Mouse (Mus musculus) embryonic facial prominence, embryonic 10.5 days (tissue): ENCODE data around the gene Inpp5a. TPM values are rescaled to one million over a fixed set of nuclear protein-coding genes. Genes with fewer than 3 reads are reported as not detected.
A peak's percentile ranks its signal among the peaks of the same experiment; 100 is the strongest.

Experiments used
- DNase-seq: peaks from one replicate; pipeline ENCODE4 v3.0.0-alpha.2; 2017; ENCODE audit warnings: low spot score
- H3K27ac ChIP-seq: fragments of 300-500 bp; sonication (generic); replicated peaks from 2 replicates; pipeline ENCODE4 v1.5.1; 2016; ENCODE audit warnings: mild to moderate bottlenecking
- H3K27me3 ChIP-seq: fragments of 300-500 bp; sonication (generic); replicated peaks from 2 replicates; pipeline ENCODE4 v1.6.1; 2016; ENCODE audit warnings: low read depth, mild to moderate bottlenecking; ENCODE audit not compliant: poor library complexity, severe bottlenecking
- H3K36me3 ChIP-seq: fragments of 300-500 bp; sonication (generic); replicated peaks from 2 replicates; pipeline ENCODE4 v1.6.1; 2016; ENCODE audit warnings: mild to moderate bottlenecking, moderate library complexity
- H3K4me1 ChIP-seq: fragments of 300-500 bp; sonication (generic); 2 replicates; pipeline ENCODE4 v1.6.1; 2016
- H3K4me3 ChIP-seq: fragments of 300-500 bp; sonication (generic); 2 replicates; pipeline ENCODE4 v1.5.1; 2016; ENCODE audit warnings: mild to moderate bottlenecking, moderate library complexity
- H3K9me3 ChIP-seq: fragments of 300-500 bp; sonication (generic); 2 replicates; pipeline ENCODE4 v1.6.1; 2016; ENCODE audit warnings: mild to moderate bottlenecking
- WGBS: fragments of 180-500 bp; shearing (Covaris S2); methylation state at CpG from one replicate; pipeline ENCODE4 v1.1.7; 2016; 5-methylcytosine and 5-hydroxymethylcytosine counted together
- polyA plus RNA-seq: library from polyadenylated mRNA; unstranded; fragments of >200 nt; fragmentation: Nextera tagmentation; extraction: Ambion mirVana; gene quantifications from 2 replicates; pipeline ENCODE4 v1.2.1, GENCODE M21; 2016

The Inpp5a gene
- polyA plus RNA-seq, 1 experiment from 2014 or later, result 16.8 TPM

- 68% methylated on average over 3 of the region's 3 CpGs for WGBS
- Histone ChIP-seq H3K4me1 (peaks cover 46% of the 10 kb centered on the region), H3K27ac (no peak overlapping the region), H3K36me3 (no peaks in the 10 kb centered on the region), H3K9me3 (no peaks in the 10 kb centered on the region), H3K4me3 (no peak overlapping the region), H3K27me3 (no peaks in the 10 kb centered on the region)
- no peak for DNase-seq
These were observed 50.1 kb downstream of the Inpp5a start for GRCm38 (mm10) chr7:139439031-139439430.

GRCm38 (mm10) chr7:139439922-139440895 is 51.3 kb downstream of the Inpp5a start:
- H3K27me3 ChIP-seq, result no peaks in the 10 kb centered on the region
- H3K36me3 ChIP-seq, result no peaks in the 10 kb centered on the region
- 82% methylated on average over 6 of the region's 6 CpGs for WGBS
- no peaks in the 10 kb centered on the region for H3K9me3 ChIP-seq
- H3K4me1 ChIP-seq, result peaks cover 54% of the 10 kb centered on the region
- no peak overlapping the region; the same call in 1 of the 2 replicates for H3K27ac ChIP-seq
- DNase-seq, result no peak
- no peak overlapping the region for H3K4me3 ChIP-seq

- H3K27ac ChIP-seq, result 0 out of 2 replicates have a peak overlapping the region, but pooled peaks have one; percentile 37
- WGBS, result 36% methylated on average over 5 of the region's 5 CpGs
- no peaks in the 10 kb centered on the region for H3K27me3 ChIP-seq
- no peak overlapping the region for H3K4me3 ChIP-seq
- no peak for DNase-seq
- H3K9me3 ChIP-seq, result no peaks in the 10 kb centered on the region
- H3K36me3 ChIP-seq, result no peaks in the 10 kb centered on the region
- peaks cover 54% of the 10 kb centered on the region for H3K4me1 ChIP-seq
These were observed 52.1 kb downstream of the Inpp5a start for GRCm38 (mm10) chr7:139441022-139441421.

DNA sequence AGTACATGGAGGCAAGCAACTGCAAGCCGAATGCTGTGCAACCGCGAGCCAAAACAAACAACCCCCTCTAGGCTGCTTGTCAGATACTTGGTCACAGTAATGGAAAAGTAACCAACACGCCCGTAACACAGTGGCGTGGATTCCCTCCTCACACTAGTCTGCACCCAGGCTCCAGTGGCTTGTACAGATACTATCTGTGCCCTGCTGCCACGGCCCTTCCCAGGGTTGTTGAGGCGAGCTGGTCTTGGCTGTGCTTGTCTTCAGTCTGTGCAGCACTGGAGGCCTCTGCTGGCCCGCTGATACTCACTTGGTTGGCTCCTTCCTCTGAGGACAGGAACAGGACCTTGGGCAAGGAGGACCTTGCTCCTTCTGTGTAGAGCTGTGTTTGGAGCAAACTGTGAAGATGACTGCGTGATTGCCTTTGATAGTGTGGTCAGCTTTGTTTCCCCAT is 52.9 kb downstream of the Inpp5a start:
- Histone ChIP-seq H3K9me3 (no peaks in the 10 kb centered on the region), H3K4me3 (no peak overlapping the region), H3K27me3 (no peaks in the 10 kb centered on the region), H3K36me3 (no peaks in the 10 kb centered on the region), H3K27ac (0 out of 2 replicates have a peak overlapping the region, but pooled peaks have one; percentile 20), H3K4me1 (peaks cover 58% of the 10 kb centered on the region)
- WGBS, result 84% methylated on average over 10 of the region's 10 CpGs
- no peak for DNase-seq

DNA sequence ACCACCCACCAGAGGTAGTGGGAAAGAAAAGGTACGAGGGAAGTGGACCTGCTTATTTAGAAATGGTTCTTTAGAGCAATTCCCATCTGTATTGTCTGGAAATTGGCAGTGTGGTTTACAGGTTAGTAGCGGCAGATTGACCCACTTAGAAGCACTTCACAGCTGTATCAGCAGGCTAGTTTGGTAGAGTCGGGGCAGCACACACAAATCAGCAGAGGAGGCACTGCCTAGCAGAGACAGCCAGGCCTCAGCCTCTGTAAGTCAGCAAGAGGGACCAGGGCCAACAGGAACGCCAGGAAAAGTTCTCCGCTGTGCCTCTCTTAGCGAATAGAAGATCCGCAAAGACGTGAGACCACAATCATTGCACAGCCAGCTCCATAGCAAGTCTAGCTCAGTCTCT is 56.7 kb downstream of the Inpp5a start:
- DNase-seq, result no peak
- Histone ChIP-seq H3K27me3 (no peaks in the 10 kb centered on the region), H3K4me1 (peaks cover 28% of the 10 kb centered on the region), H3K36me3 (no peaks in the 10 kb centered on the region), H3K4me3 (no peak overlapping the region), H3K9me3 (no peaks in the 10 kb centered on the region), H3K27ac (no peak overlapping the region)
- WGBS, result 86% methylated on average over 8 of the region's 8 CpGs

DNA sequence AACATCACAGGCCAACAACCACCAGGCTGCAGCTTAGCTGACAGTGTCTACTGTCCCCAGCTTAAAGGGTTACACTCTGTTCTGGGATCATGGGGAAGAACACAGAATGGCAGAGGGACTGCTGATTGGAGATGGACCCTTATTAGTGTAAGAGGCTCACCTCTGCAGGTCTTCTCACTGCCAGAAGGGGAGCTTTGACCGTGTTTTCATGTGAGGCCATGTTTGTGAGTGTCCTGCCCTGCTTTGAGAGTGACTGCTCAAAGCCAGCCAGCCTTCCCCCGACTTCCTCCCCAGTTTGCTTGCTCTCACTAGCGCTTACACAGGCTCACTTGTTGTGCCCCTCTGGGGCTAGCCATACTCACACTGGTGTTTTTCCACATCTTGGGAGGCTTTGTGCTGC is 58.5 kb downstream of the Inpp5a start:
- Histone ChIP-seq H3K4me1 (peaks cover 16% of the 10 kb centered on the region), H3K27me3 (no peaks in the 10 kb centered on the region), H3K9me3 (no peaks in the 10 kb centered on the region), H3K36me3 (no peaks in the 10 kb centered on the region), H3K4me3 (no peak overlapping the region), H3K27ac (no peak overlapping the region)
- no peak for DNase-seq
- WGBS, result 81% methylated on average over 3 of the region's 3 CpGs

- H3K4me3 ChIP-seq, result no peak overlapping the region
- no peaks in the 10 kb centered on the region for H3K36me3 ChIP-seq
- no peak overlapping the region for H3K27ac ChIP-seq
- no peaks in the 10 kb centered on the region for H3K27me3 ChIP-seq
- DNase-seq, result no peak
- 86% methylated on average over 16 of the region's 16 CpGs for WGBS
- no peaks in the 10 kb centered on the region for H3K9me3 ChIP-seq
- peaks cover 10% of the 10 kb centered on the region; the same call in 1 of the 2 replicates for H3K4me1 ChIP-seq
These were observed 61.5 kb downstream of the Inpp5a start for GRCm38 (mm10) chr7:139450186-139450998.

GRCm38 (mm10) chr7:139451711-139452110 is 62.8 kb downstream of the Inpp5a start:
- 89% methylated on average over 5 of the region's 5 CpGs for WGBS
- H3K27ac ChIP-seq, result no peak overlapping the region
- no peaks in the 10 kb centered on the region for H3K9me3 ChIP-seq
- no peak overlapping the region for H3K4me3 ChIP-seq
- no peaks in the 10 kb centered on the region for H3K36me3 ChIP-seq
- no peaks in the 10 kb centered on the region for H3K27me3 ChIP-seq
- 0 out of 2 replicates have a peak, but pooled peaks cover 6% of the 10 kb centered on the region for H3K4me1 ChIP-seq
- no peak for DNase-seq

DNA sequence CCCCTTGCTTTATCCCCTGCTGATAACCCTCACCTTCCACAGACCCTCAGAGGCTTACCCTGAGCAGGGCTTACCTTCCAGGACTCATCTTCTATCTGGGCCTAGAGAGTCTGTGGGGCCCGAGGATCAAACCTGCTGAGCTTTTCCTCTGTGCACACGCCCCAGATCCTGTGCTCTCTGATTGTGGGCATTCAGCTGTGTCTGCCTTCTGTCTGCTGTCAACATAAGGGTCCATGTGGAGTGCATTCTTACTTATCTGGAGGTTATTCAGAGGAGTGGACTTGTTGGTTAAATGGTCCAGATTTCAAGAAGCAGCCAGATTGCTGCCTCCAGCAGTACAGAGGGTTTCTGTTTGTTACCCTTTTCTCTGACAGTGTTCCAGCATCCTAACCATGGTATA is 63.3 kb downstream of the Inpp5a start:
- Histone ChIP-seq H3K27ac (no peak overlapping the region), H3K36me3 (no peaks in the 10 kb centered on the region), H3K27me3 (no peaks in the 10 kb centered on the region), H3K4me3 (no peak overlapping the region), H3K4me1 (0 out of 2 replicates have a peak, but pooled peaks cover 6% of the 10 kb centered on the region), H3K9me3 (no peaks in the 10 kb centered on the region)
- 83% methylated on average over 2 of the region's 2 CpGs for WGBS
- no peak for DNase-seq

- WGBS, result 81% methylated on average over 1 of the region's 1 CpGs
- Histone ChIP-seq H3K36me3 (no peaks in the 10 kb centered on the region), H3K4me1 (0 out of 2 replicates have a peak, but pooled peaks cover 6% of the 10 kb centered on the region), H3K9me3 (no peaks in the 10 kb centered on the region), H3K4me3 (no peak overlapping the region), H3K27me3 (no peaks in the 10 kb centered on the region), H3K27ac (no peak overlapping the region)
- DNase-seq, result no peak
These were observed 64.3 kb downstream of the Inpp5a start for GRCm38 (mm10) chr7:139453198-139453597.

DNA sequence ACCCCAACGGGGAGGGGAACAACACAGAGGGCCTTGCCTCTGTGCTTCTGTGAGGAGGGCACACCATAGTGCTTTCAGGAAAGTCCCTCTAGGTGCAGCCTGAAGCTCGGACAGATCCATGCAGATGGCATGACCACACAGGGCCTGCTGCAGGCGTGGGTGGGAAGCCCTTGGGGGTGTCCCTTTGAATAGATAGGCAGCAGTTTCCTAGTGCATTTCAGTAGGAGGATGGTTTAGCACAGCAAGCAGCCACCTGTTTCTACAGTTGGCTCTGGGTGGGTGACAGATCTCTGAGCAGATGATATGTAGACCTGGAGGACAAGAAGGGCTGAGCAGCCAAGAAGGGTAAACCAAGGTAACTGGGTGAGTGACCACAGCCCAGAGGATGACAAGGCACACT is 65.4 kb downstream of the Inpp5a start:
- Histone ChIP-seq H3K4me3 (no peak overlapping the region), H3K9me3 (no peaks in the 10 kb centered on the region), H3K27ac (no peak overlapping the region), H3K4me1 (peaks cover 10% of the 10 kb centered on the region; the same call in 1 of the 2 replicates), H3K36me3 (no peaks in the 10 kb centered on the region), H3K27me3 (no peaks in the 10 kb centered on the region)
- no peak for DNase-seq
- WGBS, result 73% methylated on average over 3 of the region's 3 CpGs

DNA sequence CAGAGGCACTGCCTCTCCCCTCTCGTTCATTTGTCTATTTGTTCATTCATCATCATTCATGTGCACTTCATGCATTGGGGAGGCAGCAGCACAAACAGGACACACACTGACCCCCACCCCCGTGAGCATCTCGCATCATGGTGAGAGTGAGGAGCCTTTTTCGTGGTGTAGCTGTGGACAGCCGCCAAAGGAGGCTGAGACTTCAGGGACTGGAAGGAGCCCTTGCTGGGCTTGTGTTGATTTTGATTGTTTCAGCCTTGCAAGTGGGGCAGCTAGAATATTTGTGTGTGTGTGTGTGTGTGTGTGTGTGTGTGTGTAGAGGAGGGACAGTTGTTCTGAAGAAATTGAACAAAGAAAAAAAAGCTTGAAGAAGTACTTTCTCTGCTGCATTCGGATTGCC is 67.8 kb downstream of the Inpp5a start:
- Histone ChIP-seq H3K4me1 (peaks cover 10% of the 10 kb centered on the region; the same call in 1 of the 2 replicates), H3K27me3 (no peaks in the 10 kb centered on the region), H3K36me3 (no peaks in the 10 kb centered on the region), H3K9me3 (no peaks in the 10 kb centered on the region), H3K4me3 (no peak overlapping the region), H3K27ac (no peak overlapping the region)
- no peak for DNase-seq
- WGBS, result 85% methylated on average over 6 of the region's 6 CpGs
